Mouse (Mus musculus): ENCODE measurements around the gene Rreb1.

Rreb1 gene

GRCm38 (mm10) chr13:37854455-37855220 lies 76.4 kb downstream of the Rreb1 start:
- DNase-seq = no peak

GRCm38 (mm10) chr13:37855221-37855757 lies 77.1 kb downstream of the Rreb1 start:
- no peak for DNase-seq

GRCm38 (mm10) chr13:37855765-37856164 lies 77.6 kb downstream of the Rreb1 start:
- DNase-seq = no peak

GRCm38 (mm10) chr13:37856537-37856936 lies 78.3 kb downstream of the Rreb1 start:
- no peak for DNase-seq

GRCm38 (mm10) chr13:37857284-37858065 lies 79.3 kb downstream of the Rreb1 start:
- peak; percentile 95 for DNase-seq

GRCm38 (mm10) chr13:37858066-37858501 lies 79.9 kb downstream of the Rreb1 start:
- DNase-seq = peak; percentile 51

- DNase-seq = no peak
Measured at GRCm38 (mm10) chr13:37858508-37858907, 80.3 kb downstream of the Rreb1 start.

GRCm38 (mm10) chr13:37859782-37860181 lies 81.6 kb downstream of the Rreb1 start:
- DNase-seq = no peak

- DNase-seq = no peak
Measured at GRCm38 (mm10) chr13:37860204-37860603, 82.0 kb downstream of the Rreb1 start.

GRCm38 (mm10) chr13:37860789-37861188 lies 82.6 kb downstream of the Rreb1 start:
- no peak for DNase-seq

- DNase-seq = no peak
Measured at GRCm38 (mm10) chr13:37862492-37862891, 84.3 kb downstream of the Rreb1 start.

- no peak for DNase-seq
Measured at GRCm38 (mm10) chr13:37863643-37864042, 85.4 kb downstream of the Rreb1 start.

GRCm38 (mm10) chr13:37864697-37865096 lies 86.5 kb downstream of the Rreb1 start:
- no peak for DNase-seq

GRCm38 (mm10) chr13:37866296-37866695 lies 88.1 kb downstream of the Rreb1 start:
- DNase-seq = no peak

GRCm38 (mm10) chr13:37866846-37867245 lies 88.6 kb downstream of the Rreb1 start:
- DNase-seq = peak; percentile 49

GRCm38 (mm10) chr13:37870118-37870908 lies 92.1 kb downstream of the Rreb1 start:
- DNase-seq = no peak

GRCm38 (mm10) chr13:37872142-37872835 lies 94.1 kb downstream of the Rreb1 start:
- no peak for DNase-seq

GRCm38 (mm10) chr13:37873125-37873891 lies 95.1 kb downstream of the Rreb1 start:
- DNase-seq = no peak

GRCm38 (mm10) chr13:37875919-37876318 lies 97.7 kb downstream of the Rreb1 start:
- DNase-seq = no peak

- DNase-seq = no peak
Measured at GRCm38 (mm10) chr13:37876366-37876765, 98.2 kb downstream of the Rreb1 start.

- no peak for DNase-seq
Measured at GRCm38 (mm10) chr13:37876836-37877235, 98.6 kb downstream of the Rreb1 start.

- no peak for DNase-seq
Measured at GRCm38 (mm10) chr13:37877241-37877640, 99.0 kb downstream of the Rreb1 start.
